Mouse (Mus musculus) embryonic fibroblast, embryonic 13.5 days (primary cell): Measurements from ENCODE around the gene Gm20388.

Source experiments
- CTCF ChIP-seq: IDR thresholded peaks from 2 replicates; pipeline ENCODE4 v1.5.1; 2011; ENCODE audit warnings: mild to moderate bottlenecking, control low read depth, low read length, moderate library complexity, borderline replicate concordance; ENCODE audit not compliant: insufficient read depth
- POLR2A ChIP-seq: IDR thresholded peaks from 2 replicates; pipeline ENCODE4 v1.6.1; 2011; ENCODE audit warnings: low read depth, mild to moderate bottlenecking, control low read depth, low read length, moderate library complexity

DNA sequence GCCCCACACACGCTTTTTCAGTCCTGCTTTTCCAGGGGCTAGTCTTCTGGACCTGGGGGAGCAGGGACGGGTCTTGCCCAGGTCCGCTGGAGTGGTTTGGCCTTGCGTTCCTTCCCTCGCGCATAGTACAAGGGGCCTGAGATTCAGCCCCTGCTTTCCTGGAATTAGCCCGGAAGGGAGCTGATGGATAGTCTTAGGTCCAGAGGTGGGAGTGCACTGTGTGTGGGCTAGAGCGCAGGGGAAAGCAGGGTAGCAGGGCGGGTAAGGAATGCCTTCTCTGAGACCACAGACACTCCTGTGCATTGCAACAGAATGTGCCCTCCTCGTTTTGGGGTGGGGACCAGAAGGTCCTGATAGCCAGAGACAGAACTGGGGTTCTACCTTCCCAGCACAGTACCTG is 2666.5 kb downstream of the Gm20388 start:
- TF ChIP-seq CTCF (no peak), POLR2A (no peak)
